Mouse (Mus musculus) ES-Bruce4 (cell line): ENCODE measurements around the gene Ddx10. TPM values are rescaled to one million over a fixed set of nuclear protein-coding genes. Genes with fewer than 3 reads are reported as not detected.

Source experiments
- H3K27ac ChIP-seq: 2 replicates; pipeline ENCODE4 v1.5.1; 2012; ENCODE audit warnings: low read length, inconsistent platforms; ENCODE audit not compliant: insufficient read depth
- H3K27me3 ChIP-seq: 2 replicates; pipeline ENCODE4 v1.6.1; 2012; ENCODE audit warnings: mild to moderate bottlenecking, low read length, inconsistent platforms; ENCODE audit not compliant: control insufficient read depth, poor library complexity, insufficient read depth, severe bottlenecking
- H3K36me3 ChIP-seq: 2 replicates; pipeline ENCODE4 v1.6.1; 2012; ENCODE audit warnings: inconsistent platforms, mild to moderate bottlenecking, low read length, moderate library complexity; ENCODE audit not compliant: control insufficient read depth, poor library complexity, insufficient read depth, severe bottlenecking
- H3K4me1 ChIP-seq: one replicate; pipeline ENCODE4 v1.8.1; 2011; ENCODE audit warnings: low read length; ENCODE audit not compliant: control insufficient read depth, insufficient read depth
- H3K4me3 ChIP-seq: 2 replicates; pipeline ENCODE4 v1.5.1; 2011; ENCODE audit warnings: low read depth, mild to moderate bottlenecking, low read length
- H3K9ac ChIP-seq: 2 replicates; pipeline ENCODE4 v1.6.1; 2012; ENCODE audit warnings: low read depth, mild to moderate bottlenecking, inconsistent platforms; ENCODE audit not compliant: poor library complexity, severe bottlenecking
- H3K9me3 ChIP-seq: replicated peaks from 2 replicates; pipeline ENCODE4 v1.6.1; 2012; ENCODE audit warnings: mild to moderate bottlenecking, low read length, inconsistent platforms; ENCODE audit not compliant: control insufficient read depth, poor library complexity, insufficient read depth, severe bottlenecking
- CTCF ChIP-seq: IDR thresholded peaks from one replicate; pipeline ENCODE4 v1.8.1; 2011; ENCODE audit warnings: low read depth, low read length
- EP300 ChIP-seq: IDR thresholded peaks from 2 replicates; pipeline ENCODE4 v1.6.1; 2011; ENCODE audit warnings: low read depth, low read length; ENCODE audit not compliant: insufficient read depth
- POLR2A ChIP-seq: IDR thresholded peaks from one replicate; pipeline ENCODE4 v1.8.1; 2011; ENCODE audit warnings: low read length; ENCODE audit not compliant: insufficient read depth
- polyA plus RNA-seq: library from polyadenylated mRNA; stranded (reverse); fragments of >200 nt; gene quantifications from 2 replicates; pipeline ENCODE4 v1.2.4, GENCODE M21; 2011; ENCODE audit warnings: low read depth; ENCODE audit not compliant: missing spikeins, insufficient read depth, insufficient read length

Ddx10 gene
- 56.3 and 59.9 TPM in 2 replicates for polyA plus RNA-seq

DNA sequence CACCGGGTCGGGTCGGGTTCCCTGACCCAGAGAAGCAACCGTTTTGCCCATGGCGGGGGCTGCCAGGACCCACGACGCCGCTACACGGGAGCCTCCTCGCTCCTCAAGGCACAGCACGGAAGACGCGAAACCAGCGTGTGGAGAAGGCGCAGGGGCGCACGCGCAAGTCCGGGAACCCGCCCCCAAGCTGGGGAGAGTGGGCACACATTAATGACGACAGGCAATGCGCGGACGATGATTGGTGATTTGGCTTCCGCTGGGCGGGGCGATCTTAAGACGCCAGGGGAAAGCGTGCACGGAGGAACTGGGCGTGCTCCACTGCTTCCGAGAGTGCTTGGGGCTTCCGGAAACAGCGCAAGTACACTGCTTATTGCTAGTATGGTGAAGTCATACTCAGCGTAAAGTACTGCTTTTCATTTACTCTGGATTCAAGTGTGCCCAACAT lies at the start of gene Ddx10:
Ddx10 (minus strand) TSS at position 101 of the 445 bp plus-strand sequence.
- TF ChIP-seq CTCF = no peak
- no peak for TF ChIP-seq POLR2A
- no peak for TF ChIP-seq EP300
- H3K9me3 ChIP-seq = no peaks in the 10 kb centered on the region
- H3K27ac ChIP-seq = no peak within 1 kb of the TSS
- peak within 1 kb of the TSS; percentile 59 for H3K9ac ChIP-seq
- H3K36me3 ChIP-seq = no peaks in the 10 kb centered on the region
- no peaks in the 10 kb centered on the region for H3K27me3 ChIP-seq
- H3K4me3 ChIP-seq = peak within 1 kb of the TSS; percentile 80
- H3K4me1 ChIP-seq = no peaks in the 10 kb centered on the region

DNA sequence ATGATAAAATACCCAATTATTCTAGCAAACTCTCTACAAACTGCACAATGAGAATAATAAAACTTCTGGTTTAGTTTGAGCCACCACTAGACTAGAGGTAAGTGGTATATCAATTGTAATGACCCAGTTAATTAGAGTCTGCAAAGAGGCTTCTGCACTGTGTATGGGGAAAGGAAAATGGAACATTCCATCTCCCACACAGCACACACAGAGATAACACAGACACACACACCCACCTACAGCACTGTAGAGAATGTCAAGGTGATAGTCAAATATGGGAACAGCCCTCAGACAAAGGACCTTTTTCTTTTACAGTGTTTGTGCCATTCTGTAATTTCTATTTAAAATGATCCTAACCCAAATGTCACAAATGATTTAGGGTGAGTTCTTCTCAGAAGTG lies 45.0 kb upstream of the Ddx10 start:
- H3K27me3 ChIP-seq = no peaks in the 10 kb centered on the region
- H3K4me3 ChIP-seq = no peak overlapping the region
- no peaks in the 10 kb centered on the region for H3K4me1 ChIP-seq
- H3K9ac ChIP-seq = no peak overlapping the region
- no peaks in the 10 kb centered on the region for H3K9me3 ChIP-seq
- TF ChIP-seq EP300 = no peak
- TF ChIP-seq CTCF = no peak
- TF ChIP-seq POLR2A = no peak
- no peak overlapping the region for H3K27ac ChIP-seq
- H3K36me3 ChIP-seq = no peaks in the 10 kb centered on the region

DNA sequence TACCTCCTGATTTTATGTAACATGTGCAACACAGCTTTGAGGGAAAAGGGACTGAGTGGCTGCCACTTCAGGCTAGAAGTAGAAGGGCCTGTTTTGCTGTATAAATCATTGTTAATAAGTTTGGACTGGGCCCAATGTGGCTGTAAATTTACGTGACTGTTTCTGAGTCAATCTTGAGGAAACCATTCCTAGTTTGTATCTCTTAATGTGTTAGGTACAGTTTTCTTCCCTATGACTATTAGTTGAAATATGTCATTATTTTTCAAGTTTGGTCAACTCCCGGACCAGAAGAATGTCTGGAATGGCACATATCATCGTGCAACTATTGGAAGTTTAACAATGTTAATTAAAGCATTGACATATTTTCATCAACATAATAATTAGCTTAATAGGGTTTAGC lies 42.2 kb upstream of the Ddx10 start:
- TF ChIP-seq POLR2A = no peak
- TF ChIP-seq EP300 = no peak
- no peak for TF ChIP-seq CTCF
- Histone ChIP-seq H3K4me1 (no peaks in the 10 kb centered on the region), H3K27me3 (no peaks in the 10 kb centered on the region), H3K4me3 (no peak overlapping the region), H3K9me3 (no peaks in the 10 kb centered on the region), H3K27ac (no peak overlapping the region), H3K9ac (no peak overlapping the region), H3K36me3 (no peaks in the 10 kb centered on the region)

DNA sequence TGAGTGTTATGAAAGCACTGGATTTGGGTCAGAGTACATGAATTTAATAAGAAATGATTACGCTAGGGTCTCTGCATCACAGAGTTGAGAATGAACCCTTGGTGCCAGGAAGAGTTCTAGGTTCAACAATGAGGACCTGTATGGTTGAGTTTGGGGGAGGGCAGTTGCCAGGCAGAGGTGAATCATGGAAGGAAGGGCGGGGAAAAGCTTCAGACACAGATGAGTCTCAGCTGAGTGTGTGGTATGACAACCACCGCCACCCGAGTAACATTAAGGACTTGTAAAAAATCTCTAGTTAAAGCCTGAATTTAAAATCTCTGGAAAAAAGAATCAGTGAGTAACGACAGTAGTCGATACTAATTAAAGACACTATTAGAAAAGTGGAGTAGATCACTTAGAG lies 38.9 kb upstream of the Ddx10 start:
- Histone ChIP-seq H3K36me3 (no peaks in the 10 kb centered on the region), H3K9ac (no peak overlapping the region), H3K9me3 (no peaks in the 10 kb centered on the region), H3K27ac (no peak overlapping the region), H3K4me1 (no peaks in the 10 kb centered on the region), H3K27me3 (no peaks in the 10 kb centered on the region), H3K4me3 (no peak overlapping the region)
- no peak for TF ChIP-seq EP300
- TF ChIP-seq CTCF = no peak
- no peak for TF ChIP-seq POLR2A

GRCm38 (mm10) chr9:53278997-53279396 lies 31.1 kb upstream of the Ddx10 start:
- Histone ChIP-seq H3K4me1 (no peaks in the 10 kb centered on the region), H3K36me3 (no peaks in the 10 kb centered on the region), H3K27me3 (no peaks in the 10 kb centered on the region), H3K27ac (no peak overlapping the region), H3K9me3 (no peaks in the 10 kb centered on the region), H3K9ac (no peak overlapping the region), H3K4me3 (no peak overlapping the region)
- TF ChIP-seq EP300 (no peak), POLR2A (no peak), CTCF (no peak)

DNA sequence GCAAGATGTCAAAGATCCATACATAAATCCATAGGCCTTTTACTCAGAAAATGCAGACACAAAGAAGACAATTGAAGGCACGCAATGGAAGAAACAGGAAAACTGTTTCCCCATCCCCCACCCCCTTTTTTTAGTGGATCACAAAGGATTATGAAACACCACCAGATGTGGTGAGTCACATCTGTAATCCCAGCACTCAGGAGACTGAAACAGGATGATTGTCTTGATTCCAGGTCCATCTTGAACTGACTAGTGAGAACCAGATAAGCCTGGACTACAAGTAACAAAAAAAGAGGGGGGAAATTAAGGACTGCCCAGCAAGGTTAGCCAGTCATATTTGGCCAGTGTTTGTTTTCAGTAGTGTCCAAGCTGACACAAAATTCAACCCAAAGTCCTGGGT lies 28.5 kb upstream of the Ddx10 start:
- Histone ChIP-seq H3K9ac (no peak overlapping the region), H3K36me3 (no peaks in the 10 kb centered on the region), H3K4me3 (no peak overlapping the region), H3K27ac (no peak overlapping the region), H3K4me1 (no peaks in the 10 kb centered on the region), H3K27me3 (no peaks in the 10 kb centered on the region), H3K9me3 (no peaks in the 10 kb centered on the region)
- TF ChIP-seq CTCF (no peak), EP300 (no peak), POLR2A (no peak)
